12 mouse cellular contexts compared by ENCODE assay signal in genomic region chr19:55232136-55232535, GRCm38 (mm10). TPM values are rescaled to one million over a fixed set of nuclear protein-coding genes. Genes with fewer than 3 reads are reported as not detected.
DNase-seq lines count a peak whose midpoint lies in the region; ATAC-seq lines count a peak whose summit lies in the region.
"Had no signal": no experiment of that assay in that cellular context is flagged by ENCODE, and none has a peak within 500 bp of the region (broad histone marks: within the 10 kb centered on the region; RNA-seq: fewer than 3 reads in every experiment).

No protein-coding gene starts in this region.

- intact Hi-C loops in heart, postnatal 36 days (cut with DNase I) = no loop called here

- no peaks in the 10 kb centered on the region for H3K27me3 ChIP-seq in hindbrain, embryonic 11.5 days (ENCODE audit: control insufficient read depth, insufficient read depth, low read length)
- H3K27me3 ChIP-seq in forebrain, embryonic 16.5 days (replicated peaks; ENCODE audit: control insufficient read depth, insufficient read depth, low read length) = no peaks in the 10 kb centered on the region
- H3K27me3 ChIP-seq: embryonic facial prominence, embryonic 12.5 days; hindbrain, embryonic 15.5 days had no signal

- no peak overlapping the region for H3K9ac ChIP-seq in hindbrain, embryonic 11.5 days (ENCODE audit: low read depth, low read length)
- no peak overlapping the region for H3K9ac ChIP-seq in forebrain, embryonic 16.5 days (replicated peaks; ENCODE audit: low read depth, low read length)
- H3K9ac ChIP-seq: embryonic facial prominence, embryonic 12.5 days; hindbrain, embryonic 15.5 days had no signal

- no peaks in the 10 kb centered on the region for H3K4me1 ChIP-seq in hindbrain, embryonic 11.5 days (replicated peaks; ENCODE audit: control insufficient read depth, insufficient read depth, low read length)
- H3K4me1 ChIP-seq in forebrain, embryonic 16.5 days (replicated peaks; ENCODE audit: control insufficient read depth, insufficient read depth, low read length) = no peaks in the 10 kb centered on the region
- H3K4me1 ChIP-seq: embryonic facial prominence, embryonic 12.5 days; hindbrain, embryonic 15.5 days had no signal

- H3K27ac ChIP-seq in hindbrain, embryonic 11.5 days (ENCODE audit: low read depth, low read length) = no peak overlapping the region
- H3K27ac ChIP-seq in forebrain, embryonic 16.5 days (ENCODE audit: low read length) = no peak overlapping the region
- H3K27ac ChIP-seq: embryonic facial prominence, embryonic 12.5 days; hindbrain, embryonic 15.5 days had no signal

- H3K36me3 ChIP-seq in hindbrain, embryonic 11.5 days (ENCODE audit: control insufficient read depth, insufficient read depth, low read length) = no peaks in the 10 kb centered on the region
- H3K36me3 ChIP-seq in forebrain, embryonic 16.5 days (ENCODE audit: control insufficient read depth, insufficient read depth) = no peaks in the 10 kb centered on the region
- H3K36me3 ChIP-seq: embryonic facial prominence, embryonic 12.5 days; hindbrain, embryonic 15.5 days had no signal

- no peak overlapping the region for H3K4me3 ChIP-seq in hindbrain, embryonic 11.5 days (ENCODE audit: low read depth, low read length)
- no peak overlapping the region for H3K4me3 ChIP-seq in forebrain, embryonic 16.5 days (replicated peaks; ENCODE audit: low read length)
- H3K4me3 ChIP-seq: embryonic facial prominence, embryonic 12.5 days; hindbrain, embryonic 15.5 days had no signal

- no peak for ATAC-seq in hindbrain, embryonic 11.5 days (ENCODE audit: low FRiP score)
- ATAC-seq in forebrain, embryonic 16.5 days = no peak

- DNase-seq in NIH3T3 (ENCODE audit: low read depth) = peak; percentile 43
- DNase-seq in adrenal gland, adult 8-10 months = peak; percentile 88
- peak; percentile 25 to 26 for DNase-seq in heart, postnatal 36 days
- DNase-seq in lung, postnatal 14 days = peak; percentile 54
- no peak for DNase-seq in hindbrain, embryonic 11.5 days (ENCODE audit: low spot score)
- no peak for DNase-seq in layer of hippocampus, adult 9-10 months (ENCODE audit: low spot score)
- DNase-seq in thymus, postnatal 10 days (ENCODE audit: low spot score in 2 of 2) = no peak

- no peak overlapping the region for H3K4me2 ChIP-seq in hindbrain, embryonic 11.5 days (replicated peaks; ENCODE audit: low read depth, low read length)
- no peak overlapping the region for H3K4me2 ChIP-seq in forebrain, embryonic 16.5 days (ENCODE audit: low read length)
- H3K4me2 ChIP-seq: embryonic facial prominence, embryonic 12.5 days; hindbrain, embryonic 15.5 days; midbrain, embryonic 11.5 days had no signal

- 53% methylated on average over 8 of the region's 8 CpGs for WGBS in hindbrain, embryonic 11.5 days
- WGBS in forebrain, embryonic 16.5 days = 73% methylated on average over 8 of the region's 8 CpGs

- no peaks in the 10 kb centered on the region for H3K9me3 ChIP-seq in hindbrain, embryonic 11.5 days (ENCODE audit: control insufficient read depth, low read length)
- no peaks in the 10 kb centered on the region for H3K9me3 ChIP-seq in forebrain, embryonic 16.5 days (ENCODE audit: control insufficient read depth, low read length)
- H3K9me3 ChIP-seq: embryonic facial prominence, embryonic 12.5 days; hindbrain, embryonic 15.5 days had no signal

RNA-seq across cellular contexts. Expression of gene Gucy2g, which starts 8.9 kb away (rescaled TPM):
- total RNA-seq in adrenal gland, adult 8-10 months (2022) = not detected
- total RNA-seq in heart, postnatal 36 days (2021) = under 1 TPM in 1 of 2 experiments, not detected in 1; 0.08 TPM
- not detected in 2 replicates for polyA plus RNA-seq in hindbrain, embryonic 11.5 days (2014; fragmentation: Nextera tagmentation; extraction: Ambion mirVana)
- polyA plus RNA-seq in forebrain, embryonic 16.5 days (2015; fragmentation: Nextera tagmentation; extraction: Ambion mirVana) = not detected in 2 replicates
- total RNA-seq: adrenal gland, adult 18-20 months had no signal
- polyA plus RNA-seq: embryonic facial prominence, embryonic 12.5 days; midbrain, embryonic 11.5 days had no signal

RNA-seq across cellular contexts. Expression of gene Acsl5, which starts 19.6 kb away (rescaled TPM):
- total RNA-seq in adrenal gland, adult 8-10 months (2022) = 100 to 1,000 TPM in 1 of 4 experiments, 10 to 100 TPM in 3; 47.1 to 132 (median 70.1) TPM
- 10 to 100 TPM; 11.8 to 12.0 TPM for total RNA-seq in heart, postnatal 36 days (2021)
- 19.9 and 25.3 TPM in 2 replicates for polyA plus RNA-seq in hindbrain, embryonic 11.5 days (2014; fragmentation: Nextera tagmentation; extraction: Ambion mirVana)
- polyA plus RNA-seq in forebrain, embryonic 16.5 days (2015; fragmentation: Nextera tagmentation; extraction: Ambion mirVana) = 13.4 and 15.8 TPM in 2 replicates

RNA-seq across cellular contexts. Expression of gene Tectb, which starts 51.6 kb away (rescaled TPM):
- total RNA-seq in adrenal gland, adult 8-10 months (2022) = under 1 TPM in 2 of 4 experiments, not detected in 2; 0.55 to 0.66 TPM
- under 1 TPM; 0.19 to 0.33 TPM for total RNA-seq in heart, postnatal 36 days (2021)
- polyA plus RNA-seq in hindbrain, embryonic 11.5 days (2014; fragmentation: Nextera tagmentation; extraction: Ambion mirVana) = 0.13 TPM in 1 of 2 replicates, not detected in the other
- polyA plus RNA-seq in forebrain, embryonic 16.5 days (2015; fragmentation: Nextera tagmentation; extraction: Ambion mirVana) = not detected in 2 replicates

Comparison
In these comparisons a context has a peak if more than half of its experiments do, and no peak if none do; other contexts are left out.
1. DNase-seq: peak in NIH3T3 (single experiment), adrenal gland, adult 8-10 months (single experiment), heart, postnatal 36 days (2 of 2) and lung, postnatal 14 days (single experiment); none in hindbrain, embryonic 11.5 days (single experiment), layer of hippocampus, adult 9-10 months (single experiment) and thymus, postnatal 10 days (0 of 2).